In the genomic region with DNA sequence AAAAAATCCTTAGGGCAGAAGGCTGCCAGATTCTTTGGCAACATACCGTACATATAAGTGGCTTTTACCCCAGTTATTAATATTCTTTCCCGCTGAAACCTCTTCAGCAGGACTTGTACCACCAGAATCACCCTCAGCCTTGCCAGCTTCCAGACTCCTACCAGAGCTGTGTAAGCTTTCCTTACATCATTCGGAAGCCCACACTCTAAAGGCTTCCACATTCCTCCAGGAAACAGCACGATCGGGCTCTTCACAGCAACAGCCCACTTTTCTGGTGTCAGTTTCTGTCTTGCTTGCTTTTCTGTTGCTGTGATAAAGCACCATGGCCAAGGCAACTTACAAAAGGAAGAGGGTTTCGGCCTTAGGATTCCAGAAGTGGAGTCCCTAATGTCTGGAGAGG, we compare ENCODE assay signal across 18 mouse cellular contexts. TPM values are rescaled to one million over a fixed set of nuclear protein-coding genes. Genes with fewer than 3 reads are reported as not detected.
DNase-seq lines count a peak whose midpoint lies in the region; ATAC-seq and TF ChIP-seq lines count a peak whose summit lies in the region.
"Had no signal": no experiment of that assay in that cellular context is flagged by ENCODE, and none has a peak within 500 bp of the region (broad histone marks: within the 10 kb centered on the region; RNA-seq: fewer than 3 reads in every experiment).

No protein-coding gene starts in this region.

- no peak overlapping the region for H3K4me2 ChIP-seq in heart, embryonic 16.5 days (ENCODE audit: low read depth, low read length)
- H3K4me2 ChIP-seq: forebrain, embryonic 13.5 days had no signal

- H3K27me3 ChIP-seq in heart, embryonic 16.5 days (ENCODE audit: control insufficient read depth, insufficient read depth, low read length) = no peaks in the 10 kb centered on the region
- H3K27me3 ChIP-seq in thymus, adult 2 months (ENCODE audit: control insufficient read depth, insufficient read depth, low read length) = no peaks in the 10 kb centered on the region
- H3K27me3 ChIP-seq: forebrain, embryonic 13.5 days had no signal

- no peak overlapping the region for H3K9ac ChIP-seq in heart, embryonic 16.5 days (ENCODE audit: low read length)
- H3K9ac ChIP-seq: forebrain, embryonic 13.5 days; forebrain, postnatal 0 days had no signal

- no peak overlapping the region for H3K4me3 ChIP-seq in heart, embryonic 16.5 days (ENCODE audit: low read length)
- H3K4me3 ChIP-seq in thymus, adult 2 months (ENCODE audit: control insufficient read depth, insufficient read depth, low read length) = no peak overlapping the region
- H3K4me3 ChIP-seq: forebrain, embryonic 13.5 days; heart, embryonic 10.5 days had no signal

- no peak for TF ChIP-seq POLR2A in thymus, adult 2 months (IDR thresholded peaks at IDR 0.05; ENCODE audit: control insufficient read depth, extremely low read depth, insufficient read depth, low read length, poor library complexity)

- no peak for TF ChIP-seq CTCF in thymus, adult 2 months (IDR thresholded peaks at IDR 0.05; ENCODE audit: borderline replicate concordance, control insufficient read depth, extremely low read depth, insufficient read depth, low read length, poor library complexity)

- H3K9me3 ChIP-seq in heart, embryonic 16.5 days (replicated peaks; ENCODE audit: control insufficient read depth, low read length) = no peaks in the 10 kb centered on the region
- H3K9me3 ChIP-seq: forebrain, embryonic 13.5 days; heart, embryonic 10.5 days had no signal

- no peaks in the 10 kb centered on the region for H3K36me3 ChIP-seq in heart, embryonic 16.5 days (ENCODE audit: control insufficient read depth, insufficient read depth)
- no peaks in the 10 kb centered on the region for H3K36me3 ChIP-seq in thymus, adult 2 months (ENCODE audit: control insufficient read depth, insufficient read depth, low read length)
- H3K36me3 ChIP-seq: heart, embryonic 10.5 days had no signal

- no peak for ATAC-seq in heart, embryonic 16.5 days (replicated peaks; ENCODE audit: extremely low read depth, insufficient read depth, low FRiP score)
- ATAC-seq: forebrain, embryonic 13.5 days; forebrain, postnatal 0 days; inflammation-experienced regulatory T-cells, adult 6 months; intestine, postnatal 0 days had no signal

- H3K27ac ChIP-seq in heart, embryonic 16.5 days (ENCODE audit: low read length) = 0 out of 2 replicates have a peak overlapping the region, but pooled peaks have one; percentile 20
- H3K27ac ChIP-seq in thymus, adult 2 months (ENCODE audit: control insufficient read depth, insufficient read depth, low read length) = no peak overlapping the region
- H3K27ac ChIP-seq: forebrain, embryonic 13.5 days; heart, embryonic 10.5 days had no signal

- peaks cover 13% of the 10 kb centered on the region for H3K4me1 ChIP-seq in heart, embryonic 16.5 days (ENCODE audit: control insufficient read depth, insufficient read depth, low read length)
- peaks cover 3% of the 10 kb centered on the region; the same call in 1 of the 2 replicates for H3K4me1 ChIP-seq in thymus, adult 2 months (replicated peaks; ENCODE audit: control insufficient read depth, insufficient read depth, low read length)

- WGBS in heart, embryonic 16.5 days = 65% methylated on average over 6 of the region's 6 CpGs
- WGBS in thymus, adult 2 months = 94% methylated on average over 6 of the region's 6 CpGs

- DNase-seq in heart, postnatal 4 days = no peak
- peak; percentile 8 for DNase-seq in ES-CJ7 (ENCODE audit: low read depth, low spot score)
- DNase-seq in brain, adult 2 months (ENCODE audit: low read depth, low spot score) = peak; percentile 54
- DNase-seq in kidney, postnatal 10 days = no peak
- no peak for DNase-seq in thymus, adult 2 months
- DNase-seq: adrenal gland, adult 8-10 months; adrenal gland, postnatal 36 days; cerebellum, adult 11-12 months; cerebellum, adult 9-10 months; forebrain, postnatal 0 days; gastrocnemius, postnatal 36 days; heart, adult 18-20 months; heart, postnatal 14 days had no signal

RNA-seq across cellular contexts. Expression of a gene that starts 21.2 kb away (rescaled TPM):
- 4.3 and 4.6 TPM in 2 replicates for polyA plus RNA-seq in heart, embryonic 16.5 days (2015; fragmentation: Nextera tagmentation; extraction: Ambion mirVana)
- 10 to 100 TPM; 23.6 to 24.6 TPM for total RNA-seq in heart, postnatal 4 days (2021)
- 13.4 and 14.0 TPM in 2 replicates for polyA plus RNA-seq in thymus, adult 2 months (2012; rRNA removed)

Comparison
In these comparisons a context has a peak if more than half of its experiments do, and no peak if none do; other contexts are left out.
1. DNase-seq: peak in ES-CJ7 (single experiment) and brain, adult 2 months (single experiment); none in heart, postnatal 4 days (single experiment), kidney, postnatal 10 days (single experiment) and thymus, adult 2 months (single experiment).